Mouse (Mus musculus) left cerebral cortex, postnatal 14 days (tissue): ENCODE results near the gene Gpm6b. TPM values are rescaled to one million over a fixed set of nuclear protein-coding genes. Genes with fewer than 3 reads are reported as not detected.

Experiments
- DNase-seq, 2 experiments: peaks; one replicate each; pipeline ENCODE4 v3.0.0; 2021 to 2022; ENCODE audit warnings: low spot score in 2 of 2, mixed read lengths in 1 of 2
- intact Hi-C: fragments of 180-260 bp; cut with DNase I; formaldehyde crosslinking; loops from one replicate; pipeline ENCODE4 v1.15.1; 2025
- long read RNA-seq, 2 experiments: library from polyadenylated mRNA; stranded (forward); transcript quantifications; one replicate each; pipeline ENCODE4 v2.0.0; 2021
- total RNA-seq, 2 experiments: library from RNA; stranded (reverse); gene quantifications; 2 replicates each; pipeline ENCODE4 v1.2.3; 2021

Gene Gpm6b
- 100 to 1,000 TPM; 816 to 904 TPM for total RNA-seq
- long read RNA-seq, experiment 1, full-length matches to known transcripts = 1,702 of 1,838 reads
- long read RNA-seq, experiment 1, partial matches to known transcripts = 53 of 1,838 reads
- long read RNA-seq, experiment 1, other reads (novel, unspliced or antisense) = 83 of 1,838 reads
- long read RNA-seq, experiment 2, full-length matches to known transcripts = 1,504 of 1,594 reads
- long read RNA-seq, experiment 2, partial matches to known transcripts = 38 of 1,594 reads
- long read RNA-seq, experiment 2, other reads (novel, unspliced or antisense) = 52 of 1,594 reads

DNA sequence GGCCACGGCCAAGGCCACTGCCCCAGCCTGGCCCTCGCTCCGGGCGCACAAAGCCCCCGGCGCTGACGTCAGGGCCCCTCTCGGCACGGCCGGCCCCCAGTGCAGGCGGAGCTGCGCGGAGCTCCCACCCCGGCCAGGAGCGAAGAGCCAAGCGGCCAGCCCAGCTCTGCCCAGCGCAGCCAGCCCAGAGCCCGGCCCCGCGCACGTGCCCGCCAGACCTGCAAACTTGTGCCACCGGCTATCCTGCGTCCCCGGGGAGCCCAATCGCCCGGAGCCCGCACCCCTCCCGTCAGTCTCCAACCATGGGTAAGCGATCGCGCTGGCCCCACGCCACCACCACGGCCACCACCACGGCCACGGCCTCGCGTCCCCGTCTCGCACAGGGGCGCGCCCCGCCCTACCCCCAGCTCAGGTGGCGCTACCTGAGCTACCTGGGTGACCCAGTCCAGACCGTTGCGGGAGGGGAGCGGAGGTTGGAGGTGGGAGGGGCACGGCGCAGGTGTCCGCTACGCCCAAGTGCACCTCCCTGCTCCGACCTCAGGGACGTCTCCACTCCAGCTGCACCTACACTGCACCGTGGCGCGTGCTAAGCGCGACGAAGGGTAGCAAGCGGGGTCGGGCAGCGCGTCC is at the start of gene Gpm6b:
Gene Gpm6b, plus strand, starts transcription at position 81 of the 630 bp plus-strand sequence.
- peak in 1 of 2 experiments; percentile 53 for DNase-seq
- intact Hi-C loops = loop anchor here (5.0 kb wide), 2 partner anchors 67 to 108 kb away; partner anchors contain the start of gene Gemin8

DNA sequence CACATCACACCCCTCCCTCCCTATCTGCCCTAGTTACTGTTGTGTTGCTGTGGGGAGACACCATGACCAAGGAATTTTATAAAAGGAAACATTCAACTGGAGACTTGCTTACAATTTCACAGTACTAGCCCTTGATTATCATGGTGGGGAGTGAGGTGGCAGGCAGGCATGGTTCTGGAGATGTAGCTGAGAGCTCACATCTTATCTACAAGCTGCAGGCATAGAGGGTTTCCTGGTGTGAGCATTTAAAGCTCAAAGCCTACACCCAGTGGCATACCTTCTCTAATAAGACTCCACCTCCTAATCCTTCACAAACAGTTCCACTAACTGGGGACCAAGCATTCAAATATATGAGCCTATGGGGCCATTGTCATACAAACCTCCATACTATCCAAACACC is 42.4 kb upstream of the Gpm6b start:
- no peak for DNase-seq
- intact Hi-C loops = no loop called here

DNA sequence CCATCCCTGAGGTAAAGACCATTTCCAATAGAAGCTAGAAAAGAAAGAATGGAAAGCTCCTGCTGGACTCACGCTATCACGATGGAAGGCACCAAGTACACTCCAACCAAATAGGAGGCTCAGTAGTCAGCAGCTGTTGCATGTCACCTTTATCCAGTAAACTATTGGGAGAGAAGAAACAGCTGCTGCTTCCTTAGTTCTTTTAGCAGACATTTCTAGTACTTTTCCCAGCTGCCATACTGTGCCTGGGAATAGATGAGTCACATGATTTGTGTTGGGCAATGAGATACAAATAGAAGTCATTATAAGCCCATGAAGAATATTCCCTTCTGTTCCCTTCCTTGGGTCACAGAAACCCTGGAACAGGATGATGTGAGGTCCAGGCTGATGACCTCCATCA is 40.4 kb upstream of the Gpm6b start:
- no peak for DNase-seq
- intact Hi-C loops = no loop called here

DNA sequence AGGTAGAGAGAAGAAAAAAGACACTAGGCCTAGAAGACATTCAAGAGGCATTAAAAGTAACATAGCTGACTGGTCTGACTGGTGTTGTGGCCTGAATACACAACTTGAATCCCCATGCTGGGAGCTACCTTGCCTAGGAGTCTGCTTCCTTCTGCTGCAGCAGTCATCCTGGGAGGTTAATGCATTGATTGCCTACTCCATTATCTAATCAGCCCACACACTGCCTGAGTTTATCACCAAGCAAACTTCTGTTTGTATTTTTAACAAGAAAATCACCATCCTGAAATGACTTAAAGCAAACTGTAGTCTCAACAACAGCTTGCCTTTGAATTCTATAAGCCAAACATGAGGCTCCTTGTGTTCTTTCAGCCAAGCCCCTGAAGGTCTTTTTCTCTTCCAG is 38.9 kb upstream of the Gpm6b start:
- intact Hi-C loops = no loop called here
- DNase-seq = no peak

DNA sequence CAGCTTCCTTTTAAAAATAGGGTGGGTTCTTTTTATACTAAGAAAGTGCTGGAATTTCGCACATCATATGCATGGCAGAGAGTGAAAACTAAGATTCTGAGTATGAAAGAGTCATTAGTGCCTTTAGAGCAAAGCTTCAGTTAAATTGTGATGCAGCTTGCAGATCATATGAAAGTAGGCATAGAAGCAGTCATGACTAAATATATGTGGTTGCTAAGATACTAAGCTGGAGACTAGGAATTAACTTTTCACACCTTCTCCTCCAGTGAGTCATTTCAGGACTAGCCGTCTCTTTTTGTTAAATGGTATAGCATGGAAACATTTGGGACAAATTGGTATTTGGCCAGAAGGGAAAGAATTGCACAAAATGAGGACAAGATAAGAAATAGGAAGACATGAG is 24.1 kb upstream of the Gpm6b start:
- intact Hi-C loops = no loop called here

DNA sequence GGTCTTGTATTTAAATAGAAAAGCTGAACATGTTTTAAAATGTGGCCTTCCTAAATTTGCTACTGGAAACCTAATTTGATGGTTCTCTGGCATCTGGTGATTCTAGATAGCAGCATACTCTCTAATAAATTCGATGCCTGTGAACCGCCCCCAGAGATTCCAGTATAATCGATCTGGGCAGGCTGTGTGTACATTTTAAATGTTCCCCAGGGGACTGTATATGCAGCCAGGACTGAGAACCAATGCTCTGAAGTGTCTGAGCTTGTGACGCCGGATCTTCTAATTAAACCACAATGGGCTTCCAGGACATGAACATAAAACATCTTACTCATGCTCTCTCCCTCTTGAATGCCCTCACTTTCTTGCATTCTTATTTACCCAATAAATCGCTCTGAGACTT is 22.5 kb upstream of the Gpm6b start:
- intact Hi-C loops = loop anchor here (5.0 kb wide), 2 partner anchors 44 to 106 kb away; partner anchors contain the start of gene Gemin8
- DNase-seq = no peak

More for the DNA sequence above, 24.1 kb upstream of the Gpm6b start:
- peak; percentile 8 to 69 for DNase-seq

DNA sequence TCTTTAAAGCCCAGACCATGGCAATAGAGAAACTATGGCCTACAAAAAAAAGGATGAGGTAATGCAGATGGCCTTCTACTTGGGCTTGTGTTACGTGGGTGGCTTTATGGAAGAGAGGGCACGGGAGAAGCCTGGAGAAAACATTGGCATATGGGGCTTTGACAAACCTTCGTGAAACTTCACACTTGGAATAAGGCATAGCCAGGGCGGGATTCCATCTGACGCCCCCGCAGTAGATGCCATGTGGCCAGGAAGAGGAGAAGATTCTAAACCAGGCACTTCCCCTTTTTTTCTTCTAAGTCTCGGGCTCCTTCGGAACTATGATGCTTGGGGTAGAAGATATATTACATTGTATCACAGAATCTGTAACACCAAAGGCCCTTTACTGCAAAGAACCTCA is 22.0 kb upstream of the Gpm6b start:
- peak; percentile 53 to 67 for DNase-seq
- intact Hi-C loops = loop anchor here (5.0 kb wide), 2 partner anchors 44 to 106 kb away; partner anchors contain the start of gene Gemin8

DNA sequence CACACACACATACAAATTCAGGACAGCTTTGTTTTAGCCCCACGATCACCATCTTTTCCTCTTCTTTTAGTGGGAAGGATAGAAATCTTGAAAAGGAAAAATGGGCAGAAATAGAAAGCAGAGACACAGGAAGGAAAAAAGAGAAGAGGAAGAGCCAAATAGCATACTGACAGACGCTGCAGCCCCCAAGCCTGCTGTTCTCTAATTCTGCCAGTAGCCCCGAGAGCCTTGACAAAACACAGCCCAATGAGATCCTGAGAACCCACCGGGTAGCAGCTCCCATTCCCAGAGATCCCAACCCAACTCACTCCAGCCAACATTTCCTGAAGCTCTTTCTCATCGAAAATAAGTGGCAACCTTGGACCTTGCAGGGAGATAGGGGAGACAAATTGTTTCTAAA is 19.4 kb upstream of the Gpm6b start:
- peak in 1 of 2 experiments; percentile 39 for DNase-seq
- intact Hi-C loops = loop anchor here (5.0 kb wide), 2 partner anchors 47 to 103 kb away; partner anchors contain the start of gene Gemin8

DNA sequence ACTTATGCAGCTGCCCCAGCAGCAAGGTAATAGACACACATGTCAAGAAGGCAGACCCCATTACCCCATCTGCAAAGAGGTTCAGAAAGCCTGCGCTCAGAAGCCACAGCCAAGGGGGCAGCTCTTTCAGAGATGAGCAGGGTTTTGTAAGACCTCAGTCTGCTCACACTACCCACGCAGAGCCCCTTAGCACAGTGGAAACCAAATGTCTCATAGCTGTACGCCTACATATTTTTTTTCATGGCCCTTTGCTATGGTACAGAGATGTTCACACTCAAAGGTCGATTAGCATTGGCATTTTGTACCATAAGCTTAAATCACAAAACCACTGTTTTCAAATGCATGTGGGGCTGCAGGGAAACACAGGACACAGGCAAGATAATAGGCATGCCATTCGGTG is 11.9 kb upstream of the Gpm6b start:
- intact Hi-C loops = no loop called here
- no peak for DNase-seq

DNA sequence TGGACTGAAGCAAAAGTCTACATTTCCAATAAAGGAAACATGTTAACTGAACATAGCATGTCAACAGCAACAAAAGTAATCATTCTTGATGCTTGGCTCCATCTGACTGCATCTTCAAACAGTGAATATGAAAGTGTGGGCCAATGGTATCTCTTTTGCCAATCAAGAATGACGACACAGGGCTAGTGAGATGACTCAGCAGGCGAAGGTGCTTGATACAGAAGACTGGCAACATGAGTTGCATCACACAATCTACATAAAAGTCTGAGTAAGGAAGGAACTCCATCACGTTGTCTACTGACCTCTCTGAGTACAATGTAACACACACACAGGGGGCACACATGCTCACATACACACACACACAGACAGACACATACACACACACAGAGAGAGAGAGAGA is 9.0 kb upstream of the Gpm6b start:
- intact Hi-C loops = no loop called here
- no peak for DNase-seq

DNA sequence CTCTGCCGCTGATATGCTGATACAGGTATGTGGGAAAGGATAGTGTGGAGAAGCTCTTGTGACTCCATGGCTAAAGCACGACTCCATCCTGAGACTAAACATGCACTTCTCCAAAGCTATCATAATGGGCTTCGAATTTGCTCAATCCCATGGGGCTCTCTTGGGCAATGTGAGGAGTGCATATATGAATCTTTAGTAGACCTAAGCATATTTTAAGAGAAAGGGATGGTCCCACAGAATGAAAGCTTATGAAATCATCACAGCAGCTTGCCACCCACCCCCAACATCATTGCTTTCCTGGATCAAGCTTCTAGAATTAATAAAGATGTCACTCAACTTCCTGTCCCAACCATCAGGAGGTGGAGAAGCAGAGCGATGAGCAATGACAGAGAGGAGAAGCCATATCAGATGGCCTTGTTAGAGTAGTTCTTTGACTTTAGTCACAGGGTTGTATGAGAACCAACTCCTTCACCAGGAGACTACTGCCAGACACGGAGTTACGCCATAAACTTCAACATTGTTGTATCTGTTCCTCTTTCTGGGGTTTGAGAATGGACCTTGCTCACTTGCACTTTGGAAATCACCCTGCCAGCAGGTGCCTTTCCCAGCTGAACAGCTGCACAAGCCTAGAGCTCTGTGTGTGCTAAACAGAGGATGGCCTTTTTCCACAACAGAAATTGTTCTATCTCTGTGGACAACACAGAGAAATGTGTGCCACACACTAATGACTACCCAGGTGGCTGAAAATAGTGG is 8.0 kb upstream of the Gpm6b start:
- intact Hi-C loops = no loop called here
- DNase-seq = no peak

DNA sequence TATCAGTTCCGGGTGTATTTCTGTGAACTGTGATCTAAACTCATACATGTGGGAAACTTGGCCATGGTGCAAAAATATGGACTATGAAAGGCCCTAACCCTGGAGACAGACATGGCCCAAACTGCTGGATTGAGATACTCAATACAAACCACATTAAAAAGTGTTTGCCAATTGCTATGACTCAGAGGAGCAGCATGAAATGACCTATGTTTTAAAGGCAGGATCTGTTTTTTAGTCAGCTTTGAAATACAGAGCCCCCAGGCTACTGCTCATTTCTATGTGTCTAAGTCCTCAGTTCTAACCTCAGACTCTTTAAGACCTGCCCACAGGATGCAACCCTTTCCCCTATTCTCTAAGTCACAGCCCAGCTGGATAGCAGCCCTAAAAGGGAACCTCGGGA is 2.6 kb upstream of the Gpm6b start:
- no peak for DNase-seq
- intact Hi-C loops = loop anchor here (5.0 kb wide), 2 partner anchors 64 to 111 kb away; partner anchors contain the start of gene Gemin8

DNA sequence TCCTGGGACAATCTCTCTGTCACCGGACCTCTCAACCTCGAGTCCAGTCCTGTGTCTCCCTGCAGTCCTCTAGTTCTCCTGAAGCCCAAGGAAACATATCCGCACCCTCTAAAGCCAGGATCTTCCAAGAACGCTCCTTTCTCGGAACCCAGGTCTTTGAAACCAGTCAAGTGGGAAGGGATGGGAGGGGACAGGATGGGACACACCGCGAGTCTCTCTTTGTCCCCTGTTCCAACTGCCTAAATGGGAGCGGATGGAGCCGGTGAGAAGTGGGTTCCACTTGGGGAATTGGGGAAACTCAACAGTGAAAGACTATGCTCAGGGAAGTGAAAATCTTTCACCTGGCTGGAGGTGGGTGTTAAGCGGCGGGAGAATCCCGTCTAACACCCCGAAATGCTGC is 809 bp downstream of the Gpm6b start:
- intact Hi-C loops = loop anchor here (5.0 kb wide), 2 partner anchors 67 to 108 kb away; partner anchors contain the start of gene Gemin8
- no peak for DNase-seq

DNA sequence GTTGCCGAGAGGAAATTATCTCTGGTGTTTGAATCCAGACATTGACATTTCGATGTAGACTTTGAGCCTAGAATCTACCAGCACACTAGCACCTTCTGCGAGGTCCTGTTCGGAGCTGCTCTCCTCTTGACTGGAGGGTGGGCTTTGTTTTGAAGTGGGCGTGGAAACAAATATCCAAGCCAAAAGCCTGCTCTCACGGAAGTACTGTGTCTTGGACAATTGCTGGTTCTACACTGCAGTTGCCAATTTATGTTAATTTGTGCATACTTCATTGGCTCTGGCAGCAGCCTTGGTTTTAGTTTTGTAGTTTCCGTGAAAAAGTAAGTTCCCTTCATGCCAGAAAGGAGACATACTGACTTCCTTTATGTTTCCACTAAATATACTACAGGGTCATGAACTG is 2.0 kb downstream of the Gpm6b start:
- intact Hi-C loops = no loop called here
- peak in 1 of 2 experiments; percentile 6 for DNase-seq

DNA sequence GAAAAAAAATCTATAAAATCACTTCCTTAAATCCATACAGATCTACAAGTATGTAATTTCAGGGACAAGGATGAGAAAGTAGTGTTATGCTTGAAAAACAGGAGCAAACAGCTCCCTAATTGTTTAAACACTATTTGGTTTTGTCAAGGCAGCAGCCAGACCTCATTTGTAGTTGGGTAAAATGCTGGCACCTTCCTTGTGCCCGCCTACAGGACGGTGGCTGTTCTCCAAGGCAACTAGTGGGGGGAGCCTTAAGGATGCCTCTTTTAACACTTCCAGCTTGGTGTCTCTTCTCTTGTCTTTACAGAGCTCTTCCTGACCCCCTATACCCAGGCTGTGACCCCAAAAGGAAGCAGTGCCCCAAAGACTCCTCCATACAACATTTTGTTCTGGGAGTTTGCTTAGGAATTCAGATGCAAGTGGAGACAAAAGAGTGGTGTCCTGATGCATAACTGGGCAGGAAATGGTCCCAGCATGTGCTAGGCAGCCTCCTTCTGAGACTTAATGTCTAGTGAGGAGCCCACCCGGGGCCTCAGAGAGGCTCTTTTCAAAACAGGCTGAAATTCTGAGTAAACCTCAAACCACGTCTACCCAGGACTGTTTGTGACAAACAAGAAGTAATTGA is 4.7 kb downstream of the Gpm6b start:
- DNase-seq = peak in 1 of 2 experiments; percentile 6

DNA sequence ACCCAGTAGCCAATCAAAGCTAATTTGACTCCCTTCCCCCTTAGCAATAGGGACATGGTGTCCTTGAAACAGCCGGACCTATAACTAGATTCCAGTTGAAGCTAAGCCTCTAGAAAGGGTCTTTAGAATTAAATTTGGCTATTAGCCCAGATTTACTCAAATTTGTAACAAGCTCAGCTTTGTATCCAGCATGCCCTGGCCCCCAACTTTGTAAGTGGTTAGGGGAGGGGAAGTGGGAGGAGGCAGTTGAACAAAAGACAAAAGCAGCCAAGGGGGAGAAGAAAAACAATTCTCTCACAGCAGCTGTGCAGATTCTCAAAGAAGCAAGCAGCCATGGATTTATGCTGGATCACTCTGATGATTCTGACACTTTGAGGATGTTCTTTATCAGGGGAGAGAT is 32.8 kb downstream of the Gpm6b start:
- intact Hi-C loops = no loop called here
- peak in 1 of 2 experiments; percentile 52 for DNase-seq

More for the DNA sequence above, 4.7 kb downstream of the Gpm6b start:
- intact Hi-C loops = no loop called here

DNA sequence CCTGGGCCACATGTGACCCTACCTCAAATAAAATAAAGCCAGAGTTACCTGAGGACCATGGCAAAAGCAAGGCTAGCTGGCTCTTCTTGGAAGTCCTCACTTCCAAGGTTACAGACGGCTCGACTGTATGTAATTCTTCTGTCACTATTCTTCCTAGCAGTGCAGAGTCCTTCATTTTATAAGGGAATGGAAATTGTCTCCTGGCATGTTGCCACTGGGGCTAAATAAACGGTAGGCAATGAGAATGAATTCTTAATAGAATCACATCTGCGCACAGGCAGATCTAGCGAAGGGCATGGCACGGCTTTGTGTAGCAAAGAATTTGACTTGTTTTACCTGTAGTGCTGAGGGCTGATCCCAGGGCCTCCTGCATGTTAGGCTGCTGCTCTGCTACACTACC is 33.9 kb downstream of the Gpm6b start:
- DNase-seq = no peak
- intact Hi-C loops = no loop called here

DNA sequence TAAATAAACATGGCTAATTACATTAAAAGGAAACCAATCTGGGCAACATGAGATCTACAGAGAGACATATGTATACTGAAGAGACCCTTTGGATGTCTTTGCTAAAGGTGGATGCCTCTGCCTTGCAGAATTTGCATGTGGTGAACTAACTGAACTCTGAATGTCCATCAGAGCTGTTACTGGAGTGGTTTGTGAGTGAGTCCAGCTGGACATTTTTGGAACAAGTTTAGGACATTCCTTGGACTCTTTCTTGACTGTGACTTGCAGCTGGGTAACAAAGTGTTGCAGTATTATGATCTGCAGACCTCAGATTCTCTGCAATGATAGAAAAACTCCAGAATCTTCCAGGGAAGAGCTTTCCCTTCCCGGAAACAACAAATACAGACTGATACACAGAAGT is 41.1 kb downstream of the Gpm6b start:
- intact Hi-C loops = no loop called here
- no peak for DNase-seq

DNA sequence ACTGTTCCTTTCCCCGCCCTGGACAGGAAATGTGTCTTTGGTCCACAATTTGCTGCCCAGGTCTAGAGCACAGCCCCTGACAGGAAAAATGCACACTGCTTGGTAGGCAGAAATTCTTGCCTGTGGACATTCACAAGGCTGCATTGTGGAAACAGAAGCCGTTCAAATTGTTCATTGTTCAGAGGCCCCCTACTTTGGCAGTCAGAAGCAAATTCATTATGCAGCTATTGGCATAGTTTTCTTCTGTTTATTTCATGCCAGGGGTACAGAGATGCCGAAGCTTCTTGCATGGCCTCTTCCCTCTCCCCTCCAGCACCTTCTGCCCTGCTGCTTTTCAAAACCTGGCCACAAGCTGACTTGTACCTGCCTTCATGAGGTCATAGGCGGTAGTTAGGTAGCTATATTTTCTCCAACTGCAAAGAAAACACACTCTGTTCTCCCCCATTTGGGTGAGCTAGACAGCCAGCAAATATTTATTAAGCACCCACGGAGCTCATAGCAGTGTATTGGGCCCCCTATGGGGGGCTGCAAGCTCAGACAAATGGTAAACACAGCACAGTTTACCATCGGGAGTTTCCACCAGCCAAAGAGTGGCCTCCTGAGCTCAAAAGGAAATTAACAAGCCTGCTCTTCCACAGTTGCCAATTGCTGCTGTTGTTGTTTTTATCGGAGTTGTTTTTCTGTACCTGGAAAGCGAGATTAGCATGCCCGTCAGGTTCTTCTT is 48.2 kb downstream of the Gpm6b start:
- DNase-seq = no peak
- intact Hi-C loops = no loop called here
